Mouse (Mus musculus) lung, postnatal 0 days (tissue): ENCODE measurements around the gene Mplkip. TPM values are rescaled to one million over a fixed set of nuclear protein-coding genes. Genes with fewer than 3 reads are reported as not detected.

Source experiments
- ATAC-seq: fragments of 200-750 bp; cut with Nextera tagmentation; 2 replicates; pipeline ENCODE4 v1.8.0; 2017; ENCODE audit warnings: moderate library complexity
- DNase-seq: peaks from one replicate; pipeline ENCODE4 v3.0.0-alpha.2; 2016; ENCODE audit warnings: low spot score
- H3K27ac ChIP-seq: fragments of 300-500 bp; sonication (generic); 2 replicates; pipeline ENCODE4 v1.5.1; 2014; ENCODE audit warnings: antibody characterized with exemption, mild to moderate bottlenecking, low read length, mixed read lengths
- H3K27me3 ChIP-seq: fragments of 300-500 bp; sonication (generic); replicated peaks from 2 replicates; pipeline ENCODE4 v1.6.1; 2014; ENCODE audit warnings: low read length, mixed read lengths; ENCODE audit not compliant: insufficient read depth
- H3K36me3 ChIP-seq: fragments of 300-500 bp; sonication (generic); 2 replicates; pipeline ENCODE4 v1.6.1; 2014; ENCODE audit warnings: low read length, mixed read lengths; ENCODE audit not compliant: insufficient read depth
- H3K4me1 ChIP-seq: fragments of 300-500 bp; sonication (generic); 2 replicates; pipeline ENCODE4 v1.6.1; 2014; ENCODE audit warnings: antibody characterized with exemption, low read depth, low read length, mixed read lengths; ENCODE audit not compliant: insufficient read depth
- H3K4me2 ChIP-seq: fragments of 300-500 bp; sonication (generic); replicated peaks from 2 replicates; pipeline ENCODE4 v1.6.1; 2014; ENCODE audit warnings: low read depth, mild to moderate bottlenecking, low read length, moderate library complexity, mixed read lengths
- H3K4me3 ChIP-seq: fragments of 300-500 bp; sonication (generic); 2 replicates; pipeline ENCODE4 v1.5.1; 2014; ENCODE audit warnings: low read depth, low read length
- H3K9ac ChIP-seq: fragments of 300-500 bp; sonication (generic); replicated peaks from 2 replicates; pipeline ENCODE4 v1.6.1; 2014; ENCODE audit warnings: low read depth, mild to moderate bottlenecking
- H3K9me3 ChIP-seq: fragments of 300-500 bp; sonication (generic); 2 replicates; pipeline ENCODE4 v1.6.1; 2016; ENCODE audit warnings: low read length, mixed read lengths
- CTCF ChIP-seq: IDR thresholded peaks from 2 replicates; pipeline ENCODE4 v1.5.1; 2016; ENCODE audit warnings: antibody characterized with exemption, mild to moderate bottlenecking
- EP300 ChIP-seq: IDR thresholded peaks from 2 replicates; pipeline ENCODE4 v1.6.1; 2016; ENCODE audit warnings: antibody characterized with exemption, mild to moderate bottlenecking, control low read depth
- WGBS: fragments of 180-500 bp; shearing (Covaris S2); extraction: QIAGEN DNeasy Blood & Tissue Kit; methylation state at CpG from one replicate; pipeline ENCODE4 v1.1.7; 2014; 5-methylcytosine and 5-hydroxymethylcytosine counted together
- polyA plus RNA-seq: library from polyadenylated mRNA; unstranded; fragments of >200 nt; fragmentation: Nextera tagmentation; extraction: Ambion mirVana; gene quantifications from 2 replicates; pipeline ENCODE4 v1.2.1, GENCODE M21; 2015

Mplkip gene
- 36.8 and 38.1 TPM in 2 replicates for polyA plus RNA-seq

DNA sequence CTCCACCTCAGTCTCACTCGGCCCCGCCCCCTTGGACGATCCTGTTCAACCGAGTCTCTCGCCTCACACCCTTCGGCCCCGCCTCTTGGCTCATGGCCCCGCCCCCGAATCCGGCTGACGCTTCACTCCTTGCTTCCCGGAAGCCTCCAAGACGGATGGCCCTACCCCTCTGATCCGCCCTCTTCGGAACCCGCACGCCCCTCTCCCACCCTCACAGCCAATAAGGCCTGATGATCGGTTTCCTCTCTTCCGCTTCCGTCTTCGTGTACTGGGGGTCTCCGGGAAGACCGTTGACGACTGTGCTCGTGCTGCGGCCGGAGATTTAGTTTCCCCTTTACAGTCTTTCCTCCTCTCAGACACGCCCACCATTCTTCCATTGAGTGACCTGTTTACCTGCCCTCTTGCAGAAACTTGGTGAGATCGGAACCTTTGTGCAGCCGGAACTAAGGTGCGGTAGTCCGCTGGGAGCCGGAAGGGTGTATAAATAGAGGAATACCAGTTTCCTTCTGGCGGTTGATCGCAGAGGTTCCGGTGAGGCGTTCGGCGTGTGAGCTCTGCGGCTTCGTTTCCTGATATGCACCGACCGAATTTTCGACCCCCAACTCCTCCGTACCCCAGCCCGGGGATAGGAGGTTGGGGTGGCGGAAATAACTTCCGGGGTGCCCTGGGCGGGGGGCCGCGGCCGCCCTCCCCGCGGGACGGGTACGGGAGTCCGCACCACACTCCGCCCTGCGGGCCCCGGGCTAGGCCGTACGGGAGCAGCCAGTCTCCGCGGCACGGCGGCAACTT, at the start of gene Mplkip, which contains the start of gene Sugct:
Gene Mplkip (plus strand): TSS at position 282 of the 789 bp plus-strand sequence.
Gene Sugct (minus strand): TSS at position 643 of the 789 bp plus-strand sequence.
- no peaks in the 10 kb centered on the region for H3K9me3 ChIP-seq

DNA sequence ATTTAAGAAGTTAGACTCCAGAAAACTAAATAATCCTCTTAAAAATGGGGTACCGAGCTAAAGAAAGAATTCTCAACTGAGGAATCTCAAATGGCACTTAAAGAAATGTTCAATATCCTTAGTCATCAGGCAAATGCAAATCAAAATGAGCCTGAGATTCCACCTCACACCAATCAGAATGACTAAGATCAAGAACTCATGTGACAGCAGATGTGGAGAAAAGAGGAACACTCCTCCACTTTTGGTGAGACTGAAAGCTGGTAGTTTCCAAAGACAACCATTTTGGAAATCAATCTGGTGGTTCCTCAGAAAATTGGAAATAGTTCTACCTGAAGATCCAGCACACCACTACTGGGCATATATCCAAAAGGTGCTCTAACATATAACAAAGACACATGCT, 27.6 kb upstream of the Mplkip start:
- Histone ChIP-seq H3K36me3 (no peaks in the 10 kb centered on the region), H3K9me3 (no peaks in the 10 kb centered on the region), H3K27ac (no peak overlapping the region), H3K4me2 (no peak overlapping the region), H3K4me1 (no peaks in the 10 kb centered on the region), H3K27me3 (no peaks in the 10 kb centered on the region), H3K9ac (no peak overlapping the region), H3K4me3 (no peak overlapping the region)
- ATAC-seq = no peak
- no peak for DNase-seq
- 69% methylated on average over 1 of the region's 1 CpGs for WGBS
- no peak for TF ChIP-seq EP300
- no peak for TF ChIP-seq CTCF

More for the DNA sequence above, at the start of gene Mplkip, which contains the start of gene Sugct:
- Histone ChIP-seq H3K4me3 (peak within 1 kb of the TSS; percentile 85), H3K27ac (peak within 1 kb of the TSS; percentile 93), H3K4me2 (peak within 1 kb of the TSS; percentile 69), H3K4me1 (no peaks in the 10 kb centered on the region), H3K36me3 (no peaks in the 10 kb centered on the region), H3K9ac (peak within 1 kb of the TSS; percentile 98), H3K27me3 (no peaks in the 10 kb centered on the region)
- WGBS = 1% methylated on average over 55 of the region's 66 CpGs
- TF ChIP-seq EP300 (peak; percentile 91), CTCF (no peak)
- ATAC-seq (peak; percentile 98), DNase-seq (peak; percentile 99)

DNA sequence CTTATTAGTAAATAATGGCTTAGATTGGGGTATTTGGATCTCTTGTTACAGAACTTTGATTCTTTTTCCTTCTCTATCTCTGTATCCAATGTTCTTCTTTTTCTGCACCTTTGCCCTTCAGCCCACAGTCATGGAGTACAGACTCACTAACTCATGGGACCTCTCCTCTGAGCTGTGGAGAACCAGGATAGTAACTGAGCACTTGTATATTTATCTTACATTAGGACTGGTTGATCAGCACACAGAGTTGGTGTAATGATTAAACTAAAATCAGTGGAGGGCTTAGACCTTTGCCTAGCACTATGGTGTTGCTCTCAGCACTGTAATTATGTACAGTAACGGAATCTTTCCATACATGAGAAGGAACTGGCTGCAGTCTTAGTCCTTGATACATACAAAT, 23.9 kb upstream of the Mplkip start:
- H3K9me3 ChIP-seq = no peaks in the 10 kb centered on the region
- TF ChIP-seq CTCF (no peak), EP300 (no peak)

DNA sequence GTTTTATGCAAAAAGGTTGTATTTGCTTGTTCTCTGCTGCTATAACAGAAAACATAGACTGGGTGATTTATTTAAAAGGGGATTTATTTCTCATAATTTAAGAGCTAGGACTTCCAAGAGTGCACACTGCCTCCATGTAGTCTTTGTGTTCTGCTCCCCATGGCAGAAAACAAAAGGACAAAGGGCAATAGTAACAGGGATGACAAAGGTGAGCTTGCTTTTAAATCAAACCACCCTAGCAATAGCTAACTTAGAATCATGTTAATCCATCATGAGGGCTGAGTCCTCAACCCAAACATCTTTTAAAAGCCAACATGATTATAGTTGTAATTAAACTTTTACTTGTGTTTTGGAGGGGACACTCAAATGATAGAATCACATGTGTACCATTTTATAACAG, 5.5 kb upstream of the Mplkip start:
- H3K4me2 ChIP-seq = no peak overlapping the region
- H3K4me3 ChIP-seq = no peak overlapping the region
- no peak for TF ChIP-seq CTCF
- no peaks in the 10 kb centered on the region for H3K36me3 ChIP-seq
- ATAC-seq (no peak), DNase-seq (no peak)
- no peaks in the 10 kb centered on the region for H3K9me3 ChIP-seq
- no peak overlapping the region for H3K27ac ChIP-seq
- no peaks in the 10 kb centered on the region for H3K4me1 ChIP-seq
- no peaks in the 10 kb centered on the region for H3K27me3 ChIP-seq
- H3K9ac ChIP-seq = no peak overlapping the region

More for the DNA sequence above, 23.9 kb upstream of the Mplkip start:
- Histone ChIP-seq H3K9ac (no peak overlapping the region), H3K4me2 (no peak overlapping the region), H3K27ac (no peak overlapping the region), H3K36me3 (no peaks in the 10 kb centered on the region), H3K4me1 (no peaks in the 10 kb centered on the region), H3K4me3 (no peak overlapping the region), H3K27me3 (no peaks in the 10 kb centered on the region)
- DNase-seq = no peak
- 66% methylated on average over 1 of the region's 1 CpGs for WGBS
- ATAC-seq = no peak

DNA sequence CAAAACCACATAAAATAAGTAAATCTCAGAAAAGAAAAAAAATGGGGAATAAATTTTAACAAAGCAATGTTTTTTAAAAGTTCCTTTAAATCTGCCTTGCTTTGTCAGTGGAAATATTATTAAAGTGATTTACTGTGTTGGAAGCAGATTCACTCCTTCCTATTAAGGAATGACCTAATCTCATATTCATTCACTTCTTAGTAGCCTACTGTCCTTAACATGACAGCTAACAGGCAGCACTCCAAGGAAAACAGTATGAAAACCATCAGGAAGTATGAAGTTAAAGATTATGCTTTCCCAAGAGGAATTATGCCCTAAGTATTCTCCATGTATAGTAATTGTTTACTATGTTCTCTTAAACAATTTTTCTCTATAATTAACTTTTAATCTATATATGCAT, 4.3 kb upstream of the Mplkip start:
- Histone ChIP-seq H3K27me3 (no peaks in the 10 kb centered on the region), H3K4me3 (no peak overlapping the region), H3K27ac (no peak overlapping the region), H3K36me3 (no peaks in the 10 kb centered on the region), H3K9ac (no peak overlapping the region), H3K4me2 (no peak overlapping the region), H3K9me3 (no peaks in the 10 kb centered on the region), H3K4me1 (no peaks in the 10 kb centered on the region)
- ATAC-seq (no peak), DNase-seq (peak; percentile 52)
- no peak for TF ChIP-seq CTCF

DNA sequence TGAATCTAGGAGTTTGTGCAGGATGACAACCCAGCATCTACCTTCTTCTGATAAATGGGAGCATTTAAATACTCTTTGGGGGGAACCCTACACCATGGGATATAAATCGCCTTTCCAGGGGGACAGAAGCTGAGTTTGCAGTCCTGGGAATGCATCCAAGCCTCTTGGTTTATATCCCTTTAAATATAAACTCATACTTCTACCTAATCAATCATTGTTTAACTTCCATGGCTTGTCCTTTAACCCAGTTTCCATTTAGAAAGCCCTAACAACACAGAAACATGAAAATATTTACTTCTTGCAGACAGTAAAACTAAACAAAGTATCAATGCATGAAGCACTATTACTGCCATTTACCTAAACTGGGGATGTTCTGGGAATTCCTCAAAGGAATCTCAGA, 3.6 kb upstream of the Mplkip start:
- Histone ChIP-seq H3K9me3 (no peaks in the 10 kb centered on the region), H3K27me3 (no peaks in the 10 kb centered on the region), H3K4me3 (no peak overlapping the region), H3K4me1 (no peaks in the 10 kb centered on the region), H3K9ac (no peak overlapping the region), H3K27ac (no peak overlapping the region), H3K4me2 (no peak overlapping the region), H3K36me3 (no peaks in the 10 kb centered on the region)
- ATAC-seq (no peak), DNase-seq (no peak)
- TF ChIP-seq CTCF = no peak
- no peak for TF ChIP-seq EP300
- 29% methylated on average over 1 of the region's 1 CpGs for WGBS
